Mouse (Mus musculus) heart, postnatal 25 days (tissue): ENCODE measurements around the gene Mterf1a. TPM values are rescaled to one million over a fixed set of nuclear protein-coding genes. Genes with fewer than 3 reads are reported as not detected.
"Not testable (repeated sequence)": the region's sequence is repeated elsewhere in the genome, so short reads cannot be mapped to it uniquely, and the experiment has no call there.

ENCODE experiments used
- DNase-seq: peaks from one replicate; pipeline ENCODE4 v3.0.0; 2022; ENCODE audit warnings: low spot score
- intact Hi-C: fragments of 180-260 bp; cut with DNase I; formaldehyde crosslinking; loops from one replicate; pipeline ENCODE4 v1.15.1; 2025
- total RNA-seq, 2 experiments: library from RNA; stranded (reverse); gene quantifications; 2 replicates each; pipeline ENCODE4 v1.2.3; 2021

The Mterf1a gene
- total RNA-seq, result 1 to 10 TPM; 3.3 to 3.8 TPM

DNA sequence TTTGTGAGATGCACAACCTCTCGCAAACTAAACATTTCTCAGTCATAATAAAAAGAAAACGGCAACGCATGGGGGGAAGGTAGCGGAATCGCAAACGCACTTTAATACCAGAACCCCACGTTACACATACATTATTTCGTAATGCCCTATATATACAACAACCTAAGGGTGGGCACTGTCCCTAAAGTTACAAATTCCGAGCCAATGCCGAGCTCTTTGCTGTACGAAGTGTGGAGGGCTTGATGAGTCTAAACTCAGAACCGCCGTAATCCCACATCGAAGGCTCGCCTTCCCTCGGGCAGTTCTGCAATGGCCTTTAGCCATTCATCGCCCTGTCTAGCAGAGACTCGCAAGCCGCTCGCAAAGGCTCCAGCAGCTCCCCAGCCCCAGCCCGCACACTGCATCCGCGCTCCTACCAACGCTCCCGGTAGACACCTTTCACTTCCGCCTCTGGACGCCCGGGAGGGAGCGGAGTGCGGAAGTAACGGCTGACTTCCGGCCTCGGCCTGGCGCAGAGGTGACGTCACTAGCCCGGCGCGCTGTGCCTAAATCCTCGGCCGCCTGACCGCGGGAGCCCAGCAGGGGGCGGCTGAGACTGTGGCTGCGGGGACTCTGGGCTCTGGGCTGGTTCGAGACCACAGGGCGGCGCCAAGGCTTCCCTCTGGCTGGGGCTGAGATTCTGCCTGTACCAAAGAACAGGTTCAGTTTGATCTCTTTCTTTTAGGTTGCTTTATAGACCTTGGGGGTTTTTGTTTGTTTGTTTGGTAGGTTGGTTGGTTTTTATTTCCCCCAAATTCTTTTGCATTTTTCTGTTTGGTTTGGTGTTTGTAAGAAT lies at the start of gene Mterf1a:
Mterf1a (minus strand) TSS at position 475 of the 835 bp plus-strand sequence.
- DNase-seq, result peak; percentile 2
- intact Hi-C loops, result loop anchor here (1.0 to 10.0 kb wide), 2 partner anchors 298 to 1021 kb away; no protein-coding TSS in a partner anchor

GRCm38 (mm10) chr5:3943169-3943568 lies 49.4 kb upstream of the Mterf1a start:
- DNase-seq, intact Hi-C loops: not testable (repeated sequence)

GRCm38 (mm10) chr5:3941240-3941639 lies 47.5 kb upstream of the Mterf1a start:
- intact Hi-C loops, result no loop called here
- DNase-seq, result no peak

DNA sequence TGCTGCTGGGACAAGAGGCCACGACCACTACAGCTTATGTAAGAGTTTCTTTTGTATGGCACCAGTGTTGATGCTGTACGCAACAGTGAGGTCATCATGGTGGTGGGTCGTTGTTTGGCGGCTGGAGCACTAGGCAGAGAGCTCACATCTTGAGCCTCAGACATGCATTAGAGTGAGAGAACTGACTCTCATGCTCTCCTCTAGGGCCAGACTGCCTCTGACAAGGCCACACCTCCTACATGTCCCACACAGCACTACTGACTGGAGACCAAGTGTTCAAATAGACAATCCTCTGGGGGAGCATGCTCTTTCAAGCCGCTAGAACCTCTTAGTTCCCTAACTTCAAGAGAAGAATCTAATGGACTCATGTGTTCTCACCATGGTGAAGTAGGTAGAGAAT lies 45.6 kb upstream of the Mterf1a start:
- intact Hi-C loops, result no loop called here
- no peak for DNase-seq

DNA sequence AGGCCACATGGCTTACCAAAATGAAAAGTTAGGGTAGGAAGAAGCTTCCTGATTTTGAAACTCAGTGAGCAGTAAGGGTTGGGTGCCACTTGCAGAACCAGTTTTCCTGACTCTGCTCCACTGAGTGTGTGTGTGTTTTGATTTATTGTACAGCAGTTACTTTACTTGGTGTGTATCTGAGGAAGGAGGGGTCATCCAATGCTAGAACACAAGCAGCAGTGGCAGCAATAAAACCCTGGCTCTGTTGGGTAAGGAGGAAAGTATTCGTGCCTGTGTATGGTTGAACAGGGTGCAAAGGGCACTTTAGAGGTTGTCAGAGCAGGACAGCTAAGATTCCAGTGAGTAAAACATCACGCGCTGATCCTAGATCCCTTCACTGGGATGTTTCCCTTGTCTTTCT lies 45.2 kb upstream of the Mterf1a start:
- DNase-seq, result no peak
- intact Hi-C loops, result no loop called here

DNA sequence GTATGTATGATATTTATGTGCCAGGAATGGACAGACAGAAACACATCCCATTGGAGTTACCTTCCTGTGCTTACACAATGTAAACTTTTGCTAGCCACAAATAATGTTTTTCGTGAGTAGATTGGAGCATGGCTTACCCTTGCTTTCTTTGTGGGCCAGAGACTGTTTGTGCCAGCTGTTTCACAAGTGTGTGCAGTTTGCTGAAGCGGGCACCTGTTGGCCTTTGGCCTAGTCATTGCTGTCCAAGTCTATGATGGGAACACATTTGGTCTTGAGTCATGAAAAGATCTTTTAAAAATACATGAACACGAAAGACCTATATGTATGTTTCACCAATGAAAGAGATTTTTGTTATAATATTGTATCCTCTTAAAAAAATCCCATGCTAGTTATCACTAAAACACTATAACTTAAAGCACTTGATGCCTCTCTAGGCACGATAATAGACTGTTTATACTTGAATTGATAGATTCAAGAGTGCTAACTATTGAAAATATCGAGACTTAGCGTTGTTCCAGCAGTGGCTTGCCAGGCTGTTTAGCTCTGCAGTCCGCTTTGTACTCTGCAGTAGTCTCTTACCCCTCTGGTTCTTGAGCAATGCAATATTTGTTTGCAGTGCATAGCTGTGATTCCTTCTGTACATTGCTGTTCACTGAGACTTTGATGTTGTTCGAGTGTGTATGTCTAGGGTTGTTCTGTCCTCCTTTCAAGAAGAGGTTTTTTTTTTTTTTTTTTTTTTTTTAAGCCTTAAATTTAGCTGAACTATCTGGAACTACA lies 42.2 kb upstream of the Mterf1a start:
- no peak for DNase-seq

GRCm38 (mm10) chr5:3935266-3935665 lies 41.5 kb upstream of the Mterf1a start:
- intact Hi-C loops, result no loop called here

More for the DNA sequence above, 42.2 kb upstream of the Mterf1a start:
- intact Hi-C loops, result no loop called here

GRCm38 (mm10) chr5:3933551-3933950 lies 39.8 kb upstream of the Mterf1a start:
- intact Hi-C loops, result no loop called here

More at GRCm38 (mm10) chr5:3935266-3935665, 41.5 kb upstream of the Mterf1a start:
- DNase-seq, result no peak

GRCm38 (mm10) chr5:3931636-3932035 lies 37.9 kb upstream of the Mterf1a start:
- intact Hi-C loops, result no loop called here
- no peak for DNase-seq

More at GRCm38 (mm10) chr5:3933551-3933950, 39.8 kb upstream of the Mterf1a start:
- no peak for DNase-seq

- no peak for DNase-seq
Observed at GRCm38 (mm10) chr5:3930760-3931159, 37.0 kb upstream of the Mterf1a start.

DNA sequence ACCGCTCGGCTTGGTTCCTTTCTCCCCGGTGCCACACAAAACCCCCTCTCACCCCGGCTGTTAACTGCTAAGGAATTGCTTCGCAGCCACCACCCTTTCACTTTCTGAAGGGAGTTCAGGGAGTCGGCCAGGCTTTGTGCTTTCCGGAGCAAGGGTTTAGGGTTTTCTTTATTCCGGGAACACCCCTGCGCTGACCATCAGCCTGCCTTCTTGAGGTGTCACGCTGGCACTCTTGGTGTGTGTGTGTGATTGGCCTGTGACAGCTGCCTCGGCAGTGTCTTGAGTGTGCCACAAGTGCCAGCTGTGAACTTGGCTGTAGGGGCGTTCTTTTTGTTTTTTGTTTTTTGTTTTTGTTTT lies 34.9 kb upstream of the Mterf1a start:
- intact Hi-C loops, result no loop called here
- no peak for DNase-seq

More at GRCm38 (mm10) chr5:3930760-3931159, 37.0 kb upstream of the Mterf1a start:
- intact Hi-C loops, result no loop called here

DNA sequence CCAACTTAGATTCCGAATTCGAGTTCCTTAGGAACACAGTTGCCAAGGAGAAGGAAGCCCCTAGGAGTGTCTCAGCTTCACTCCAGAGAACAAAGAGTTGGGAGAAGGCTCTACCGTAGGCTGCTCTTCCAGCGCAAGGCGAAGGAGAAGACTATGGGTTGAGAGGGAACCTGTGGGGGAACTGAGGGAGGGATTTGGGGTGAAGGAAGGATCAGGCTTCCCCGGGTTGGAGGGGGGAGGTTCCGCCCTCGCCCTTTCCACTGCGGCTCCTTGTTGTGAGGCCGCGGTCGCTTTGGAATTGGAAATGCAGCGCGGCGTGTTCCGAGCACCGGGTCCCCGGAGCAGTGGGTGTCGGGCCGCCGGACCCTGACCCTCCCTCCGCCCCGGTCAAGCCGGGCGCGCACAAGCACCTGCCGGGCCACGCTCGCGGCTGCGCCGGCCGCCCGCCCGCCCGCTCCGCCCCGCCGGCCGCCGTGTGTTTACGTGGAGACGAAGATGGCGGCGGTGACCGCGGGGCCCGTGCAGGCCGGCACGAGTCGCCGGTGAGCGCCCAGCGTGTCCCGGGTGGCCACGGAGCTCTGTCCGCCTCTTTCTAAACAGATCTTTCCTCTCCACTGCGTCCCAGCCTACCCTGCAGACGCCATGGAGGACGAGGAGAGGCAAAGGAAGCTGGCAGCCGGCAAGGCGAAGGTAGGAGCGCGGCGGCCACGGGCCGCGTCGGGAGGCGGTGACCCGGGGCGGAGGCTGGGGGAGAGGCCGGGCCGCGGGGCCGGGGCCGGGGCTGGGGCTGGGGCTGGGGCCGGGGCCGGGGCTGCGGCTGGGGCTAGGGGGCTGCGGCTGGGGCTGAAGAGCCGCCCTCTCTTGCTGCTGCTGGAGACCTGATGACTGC lies 34.3 kb upstream of the Mterf1a start, which contains the start of gene Akap9:
Akap9 (plus strand) TSS at position 254 of the 889 bp plus-strand sequence.
- intact Hi-C loops, result no loop called here
- peak; percentile 44 for DNase-seq

- intact Hi-C loops, result no loop called here
- no peak for DNase-seq
Observed at GRCm38 (mm10) chr5:3926666-3927065, 32.9 kb upstream of the Mterf1a start.

DNA sequence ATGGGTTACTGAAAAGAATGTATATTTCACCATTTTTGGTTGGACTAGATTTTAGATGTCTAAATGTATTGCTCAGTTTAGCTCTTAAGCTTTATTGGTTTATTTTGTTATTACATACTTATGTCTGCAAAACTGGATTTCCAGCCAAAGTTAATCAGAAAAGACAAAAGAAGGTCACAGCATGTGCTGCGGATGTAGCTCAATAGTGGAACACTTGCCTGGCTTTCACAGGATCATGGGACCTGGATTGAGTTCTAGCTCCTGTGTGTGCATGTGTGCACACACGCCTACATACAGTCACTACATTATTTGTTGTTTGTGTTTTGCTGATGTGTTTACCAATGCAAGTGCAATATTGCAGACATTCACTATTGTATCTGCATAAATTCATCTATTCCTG lies 28.6 kb upstream of the Mterf1a start:
- intact Hi-C loops, result no loop called here

DNA sequence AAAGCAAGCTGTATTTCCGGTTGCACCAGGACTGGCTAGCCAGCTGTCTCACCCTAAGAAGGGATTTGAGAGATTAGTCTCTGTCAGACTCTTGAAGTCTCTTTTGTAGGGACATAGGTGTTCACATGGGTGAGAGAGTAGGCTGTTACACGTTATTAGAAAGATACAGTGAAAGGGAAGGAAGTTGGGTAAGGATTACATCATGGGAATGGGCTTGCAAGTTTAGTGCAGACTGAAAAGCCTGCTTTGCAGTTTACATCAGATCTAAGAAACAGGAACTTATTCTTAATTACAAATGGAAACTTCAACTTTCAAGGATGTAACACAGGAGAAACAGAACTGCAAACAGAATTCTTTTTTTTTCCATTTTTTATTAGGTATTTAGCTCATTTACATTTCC lies 11.7 kb upstream of the Mterf1a start:
- DNase-seq, result no peak
- intact Hi-C loops, result no loop called here

More for the DNA sequence above, 28.6 kb upstream of the Mterf1a start:
- DNase-seq, result no peak

DNA sequence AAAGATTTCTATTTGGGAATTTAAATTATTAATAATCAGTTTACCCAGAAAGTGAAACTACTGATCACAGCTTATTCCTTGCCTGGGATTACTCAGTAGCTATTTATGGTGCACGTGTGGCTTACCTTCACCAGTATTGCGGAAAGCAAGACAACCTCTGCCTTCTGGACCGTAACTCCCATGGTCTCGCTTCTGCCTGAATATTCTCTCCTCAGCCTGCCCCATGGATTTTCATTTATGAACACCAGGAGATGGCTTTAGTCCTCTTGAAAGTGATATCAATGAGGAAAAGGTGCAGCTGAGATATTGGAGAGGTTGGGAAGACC lies 524 bp upstream of the Mterf1a start:
- intact Hi-C loops, result loop anchor here (1.0 to 10.0 kb wide), 2 partner anchors 297 to 1021 kb away; no protein-coding TSS in a partner anchor
- DNase-seq, result not testable (repeated sequence)

- intact Hi-C loops, result no loop called here
- DNase-seq, result no peak
Observed at GRCm38 (mm10) chr5:3889201-3889600, 4.5 kb downstream of the Mterf1a start.

DNA sequence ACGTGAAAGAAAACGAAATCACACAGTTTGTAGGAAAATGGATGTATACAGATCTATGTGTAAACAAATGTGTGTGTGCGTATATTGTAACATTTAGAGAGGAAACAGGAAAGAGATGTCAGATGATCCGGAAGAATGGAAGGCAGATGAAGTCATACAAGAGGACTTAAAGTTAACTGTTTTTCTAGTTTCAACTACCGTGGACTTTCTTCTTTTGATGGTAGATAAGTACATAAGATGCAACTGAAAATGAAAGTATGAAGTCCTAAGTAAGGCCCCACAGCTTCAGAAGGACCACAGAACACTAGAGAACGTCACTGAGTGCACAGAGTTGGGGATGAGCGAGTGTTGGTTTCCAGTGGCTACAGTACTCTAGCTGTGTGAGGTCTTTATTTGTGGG lies 6.9 kb downstream of the Mterf1a start:
- DNase-seq, intact Hi-C loops: not testable (repeated sequence)

GRCm38 (mm10) chr5:3873485-3873884 lies 20.2 kb downstream of the Mterf1a start:
- DNase-seq, result no peak
- intact Hi-C loops, result no loop called here

DNA sequence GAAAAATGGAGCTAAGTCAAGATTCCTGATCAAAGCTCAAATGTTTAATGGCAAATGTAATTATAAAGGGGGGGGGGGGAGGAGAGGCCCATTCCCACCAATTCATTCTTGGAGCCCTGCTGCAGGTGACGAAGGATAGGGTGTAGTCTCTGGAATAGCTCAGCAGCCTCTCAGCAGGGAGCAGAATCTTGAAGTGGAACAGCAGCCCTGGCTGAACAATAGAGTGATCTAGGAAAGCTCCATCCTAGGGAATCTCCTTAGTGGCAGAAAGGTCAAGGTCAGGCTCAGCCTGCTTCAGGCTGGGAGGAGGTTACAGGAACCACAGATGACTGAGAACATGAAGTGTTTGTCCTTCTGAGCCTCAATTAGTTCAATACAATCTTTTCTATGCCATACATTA lies 21.4 kb downstream of the Mterf1a start:
- no peak for DNase-seq
- intact Hi-C loops, result no loop called here
